Mouse (Mus musculus): ENCODE measurements around the gene Speer4c. TPM values are rescaled to one million over a fixed set of nuclear protein-coding genes. Genes with fewer than 3 reads are reported as not detected.

Speer4c gene
- total RNA-seq, 2 experiments from 2014 or later, result not detected

Other genes with a start within 250 kb of the Speer4c start
- gene Gm21149, start 237.7 kb downstream of the Speer4c start, total RNA-seq (2015), result not detected in 2 replicates
- not detected in 2 replicates for gene Gm21149, start 237.7 kb downstream of the Speer4c start, total RNA-seq (2017)
- not detected in 2 replicates for gene Gm21190, start 185.0 kb downstream of the Speer4c start, total RNA-seq (2015)
- not detected in 2 replicates for gene Gm21190, start 185.0 kb downstream of the Speer4c start, total RNA-seq (2017)
- gene Gm21083, start 136.9 kb downstream of the Speer4c start, total RNA-seq (2015), result not detected in 2 replicates
- not detected in 2 replicates for gene Gm21083, start 136.9 kb downstream of the Speer4c start, total RNA-seq (2017)
- not detected in 2 replicates for gene Speer4d, start 95.2 kb downstream of the Speer4c start, total RNA-seq (2015)
- not detected in 2 replicates for gene Speer4d, start 95.2 kb downstream of the Speer4c start, total RNA-seq (2017)
- gene 4930572O03Rik, start 57.2 kb downstream of the Speer4c start, total RNA-seq (2015), result not detected in 2 replicates
- not detected in 2 replicates for gene 4930572O03Rik, start 57.2 kb downstream of the Speer4c start, total RNA-seq (2017)
- 0.16 TPM in 1 of 2 replicates, not detected in the other for gene Cacna2d1, start 220.4 kb upstream of the Speer4c start, total RNA-seq (2015)
- gene Cacna2d1, start 220.4 kb upstream of the Speer4c start, total RNA-seq (2017), result not detected in 2 replicates

Data from megakaryocyte, adult 5-6 weeks (primary cell).